Mouse (Mus musculus): ENCODE measurements around the gene Ncam1.

GRCm38 (mm10) chr9:49695371-49695770 lies 103.4 kb downstream of the Ncam1 start:
- TF ChIP-seq CTCF (IDR thresholded peaks at IDR 0.05; ENCODE audit: low read depth, low read length) (no peak), POLR2A (IDR thresholded peaks at IDR 0.05; ENCODE audit: insufficient read depth, low read length) (no peak)
